Mouse (Mus musculus) bone marrow macrophage, adult 2 months (primary cell): ENCODE measurements around the gene Pde6h.

Experiments
- CTCF ChIP-seq: IDR thresholded peaks from 2 replicates; pipeline ENCODE4 v1.5.1; 2012; ENCODE audit warnings: low read depth, mild to moderate bottlenecking, low read length, moderate library complexity
- POLR2A ChIP-seq: IDR thresholded peaks from 2 replicates; pipeline ENCODE4 v1.6.1; 2012; ENCODE audit warnings: mild to moderate bottlenecking, low read depth, low read length, borderline replicate concordance

GRCm38 (mm10) chr6:136950171-136950570 is 26.5 kb downstream of the Pde6h start:
- TF ChIP-seq POLR2A: no peak
- no peak for TF ChIP-seq CTCF
